Mouse (Mus musculus): ENCODE results near the gene Twist2. TPM values are rescaled to one million over a fixed set of nuclear protein-coding genes. Genes with fewer than 3 reads are reported as not detected.

Gene Twist2
- polyA plus RNA-seq, 1 experiment from 2014 or later = 2.7 TPM

DNA sequence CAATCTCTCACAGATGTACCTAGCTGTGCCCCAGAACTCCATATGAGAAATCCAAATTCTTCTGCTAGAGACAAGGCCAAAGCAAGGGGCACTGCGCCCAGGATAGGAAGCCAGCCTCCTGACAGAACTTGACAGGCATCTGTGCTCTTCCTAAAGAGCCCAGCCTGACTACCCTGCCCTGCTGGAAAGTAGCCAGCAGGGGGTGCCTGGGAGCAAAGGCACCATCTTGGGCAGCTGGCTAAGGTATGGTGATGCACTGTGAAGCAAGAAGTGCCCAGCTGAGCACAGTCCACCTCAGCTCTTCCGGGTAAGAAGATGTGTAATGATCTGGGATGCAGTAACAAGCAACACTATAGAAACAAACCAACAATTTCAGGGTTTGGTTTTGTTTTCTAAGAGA is 95.8 kb downstream of the Twist2 start:
- Histone ChIP-seq H3K36me3 (ENCODE audit: control insufficient read depth, insufficient read depth, low read length) (no peaks in the 10 kb centered on the region), H3K4me2 (ENCODE audit: low read length) (no peak overlapping the region), H3K9ac (ENCODE audit: low read length) (no peak overlapping the region), H3K27ac (replicated peaks in 1 of 2; ENCODE audit: control insufficient read depth in 1 of 2, insufficient read depth in 1 of 2, low read depth in 2 of 2, low read length in 2 of 2) (no peak overlapping the region), H3K27me3 (ENCODE audit: control insufficient read depth, insufficient read depth, low read length) (no peaks in the 10 kb centered on the region), H3K9me3 (ENCODE audit: control insufficient read depth, low read length) (no peaks in the 10 kb centered on the region), H3K4me3 (ENCODE audit: control insufficient read depth in 1 of 2, insufficient read depth in 1 of 2, low read depth in 1 of 2, low read length in 2 of 2) (no peak overlapping the region), H3K4me1 (ENCODE audit: control insufficient read depth in 2 of 2, insufficient read depth in 2 of 2, low read length in 2 of 2) (no peaks in the 10 kb centered on the region)
- 87% methylated on average over 2 of the region's 2 CpGs for WGBS
- no peak for ATAC-seq (ENCODE audit: insufficient number of reproducible peaks, insufficient read depth, low FRiP score, low read depth)
